Mouse (Mus musculus) CH12.LX (cell line): ENCODE measurements around the gene Rdh11. TPM values are rescaled to one million over a fixed set of nuclear protein-coding genes. Genes with fewer than 3 reads are reported as not detected.

Source experiments
- DNase-seq: peaks from one replicate; pipeline ENCODE4 v3.0.0-alpha.2; 2013; ENCODE audit errors: extremely low read depth
- H3K27ac ChIP-seq: 2 replicates; pipeline ENCODE4 v1.5.1; 2012; ENCODE audit warnings: low read depth, mild to moderate bottlenecking, control low read depth, moderate library complexity; ENCODE audit not compliant: insufficient read depth
- H3K27me3 ChIP-seq: replicated peaks from 2 replicates; pipeline ENCODE3; 2012; ENCODE audit warnings: inconsistent platforms
- H3K36me3 ChIP-seq, 2 experiments: replicated peaks in 1 of 2; 2 replicates each; pipeline versions ENCODE3 to v1.6.1; 2012; ENCODE audit warnings: inconsistent platforms in 1 of 2, low read length in 1 of 2, mild to moderate bottlenecking in 1 of 2, mixed read lengths in 1 of 2, moderate library complexity in 1 of 2; ENCODE audit not compliant: control insufficient read depth in 1 of 2, insufficient read depth in 1 of 2
- H3K4me1 ChIP-seq, 2 experiments: 2 replicates each; pipeline ENCODE4 v1.6.1; 2012; ENCODE audit warnings: inconsistent platforms in 1 of 2, moderate library complexity in 1 of 2; ENCODE audit not compliant: insufficient read depth in 2 of 2, control insufficient read depth in 1 of 2
- H3K4me2 ChIP-seq: 2 replicates; pipeline ENCODE4 v1.6.1; 2012; ENCODE audit warnings: low read depth, mild to moderate bottlenecking, control low read depth; ENCODE audit not compliant: poor library complexity, insufficient read depth, severe bottlenecking
- H3K4me3 ChIP-seq, 3 experiments: fragments of 150-350 bp in 1 of 3; sonication (generic) in 1 of 3; replicated peaks in 1 of 3; 2 replicates each; pipeline versions ENCODE3 to v1.5.1; 2011 to 2012; ENCODE audit warnings: low read depth in 2 of 3, low read length in 2 of 3, mild to moderate bottlenecking in 2 of 3, moderate library complexity in 2 of 3, control low read depth in 1 of 3, improper control_type of control experiment in 1 of 3, inconsistent platforms in 1 of 3, mixed read lengths in 1 of 3; ENCODE audit not compliant: poor library complexity in 1 of 3
- H3K79me2 ChIP-seq: replicated peaks from 2 replicates; pipeline ENCODE4 v1.6.1; 2012; ENCODE audit warnings: mild to moderate bottlenecking, moderate library complexity; ENCODE audit not compliant: control insufficient read depth, poor library complexity, insufficient read depth, severe bottlenecking; ENCODE audit errors: extremely low read depth
- H3K9ac ChIP-seq: 2 replicates; pipeline ENCODE4 v1.6.1; 2012; ENCODE audit warnings: low read depth, mild to moderate bottlenecking, control low read depth, moderate library complexity; ENCODE audit not compliant: insufficient read depth
- H3K9me3 ChIP-seq: replicated peaks from 2 replicates; pipeline ENCODE3; 2012; ENCODE audit warnings: low read length, inconsistent platforms, mixed read lengths
- BHLHE40 ChIP-seq: IDR thresholded peaks from 2 replicates; pipeline ENCODE4 v1.6.1; 2011; ENCODE audit warnings: mild to moderate bottlenecking, low read depth, low read length, improper control_type of control experiment
- CHD1 ChIP-seq: IDR thresholded peaks from 2 replicates; pipeline ENCODE4 v1.6.1; 2012; ENCODE audit warnings: low read depth, low read length, improper control_type of control experiment, inconsistent platforms
- CHD2 ChIP-seq: IDR thresholded peaks from 2 replicates; pipeline ENCODE4 v1.6.1; 2011; ENCODE audit warnings: low read length, improper control_type of control experiment
- E2F4 ChIP-seq: IDR thresholded peaks from 2 replicates; pipeline ENCODE4 v1.6.1; 2011; ENCODE audit warnings: low read depth, low read length, improper control_type of control experiment; ENCODE audit not compliant: insufficient replicate concordance
- ELF1 ChIP-seq: IDR thresholded peaks from 2 replicates; pipeline ENCODE4 v1.6.1; 2014; ENCODE audit warnings: low read depth, mild to moderate bottlenecking, inconsistent platforms, low read length, improper control_type of control experiment
- ETS1 ChIP-seq: conservative IDR thresholded peaks from 2 replicates; pipeline ENCODE4 v1.6.1; 2012; ENCODE audit warnings: low read depth, mild to moderate bottlenecking, inconsistent platforms, low read length, improper control_type of control experiment, moderate library complexity
- HCFC1 ChIP-seq: IDR thresholded peaks from 2 replicates; pipeline ENCODE4 v1.6.1; 2012; ENCODE audit warnings: low read depth, mild to moderate bottlenecking, inconsistent platforms, low read length, improper control_type of control experiment
- IRF4 ChIP-seq: IDR thresholded peaks from 2 replicates; pipeline ENCODE4 v1.6.1; 2014; ENCODE audit warnings: low read depth, mild to moderate bottlenecking, inconsistent platforms, low read length, improper control_type of control experiment
- JUN ChIP-seq: IDR thresholded peaks from 2 replicates; pipeline ENCODE4 v1.6.1; 2011; ENCODE audit warnings: low read depth, mild to moderate bottlenecking, low read length, improper control_type of control experiment, moderate library complexity; ENCODE audit not compliant: insufficient read depth
- JUND ChIP-seq: conservative IDR thresholded peaks from 2 replicates; pipeline ENCODE4 v1.6.1; 2011; ENCODE audit warnings: low read depth, low read length, improper control_type of control experiment
- KAT2A ChIP-seq: IDR thresholded peaks from 2 replicates; pipeline ENCODE4 v1.6.1; 2012; ENCODE audit warnings: low read length, improper control_type of control experiment, inconsistent platforms; ENCODE audit not compliant: insufficient replicate concordance
- MAX ChIP-seq: IDR thresholded peaks from 2 replicates; pipeline ENCODE4 v1.6.1; 2011; ENCODE audit warnings: low read length, improper control_type of control experiment
- MAZ ChIP-seq: IDR thresholded peaks from 2 replicates; pipeline ENCODE4 v1.6.1; 2012; ENCODE audit warnings: low read depth, mild to moderate bottlenecking, inconsistent platforms, low read length, improper control_type of control experiment, moderate library complexity
- MYC ChIP-seq: IDR thresholded peaks from 2 replicates; pipeline ENCODE4 v1.6.1; 2011; ENCODE audit warnings: low read depth, mild to moderate bottlenecking, improper control_type of control experiment, low read length
- NRF1 ChIP-seq: IDR thresholded peaks from 2 replicates; pipeline ENCODE4 v1.6.1; 2014; ENCODE audit warnings: low read depth, mild to moderate bottlenecking, inconsistent platforms, low read length, improper control_type of control experiment, moderate library complexity
- PAX5 ChIP-seq: IDR thresholded peaks from 2 replicates; pipeline ENCODE4 v1.6.1; 2012; ENCODE audit warnings: low read length, inconsistent platforms, mixed read lengths
- POLR2A ChIP-seq: IDR thresholded peaks from 2 replicates; pipeline ENCODE4 v1.6.1; 2011; ENCODE audit warnings: low read depth, mild to moderate bottlenecking, improper control_type of control experiment, low read length
- POLR2AphosphoS2 ChIP-seq: IDR thresholded peaks from 2 replicates; pipeline ENCODE4 v1.6.1; 2011; ENCODE audit warnings: low read depth, low read length, improper control_type of control experiment
- RAD21 ChIP-seq: IDR thresholded peaks from 2 replicates; pipeline ENCODE4 v1.6.1; 2011; ENCODE audit warnings: low read depth, mild to moderate bottlenecking, low read length, improper control_type of control experiment, moderate library complexity
- RCOR1 ChIP-seq: conservative IDR thresholded peaks from 2 replicates; pipeline ENCODE4 v1.6.1; 2012; ENCODE audit warnings: low read depth, mild to moderate bottlenecking, inconsistent platforms, low read length, improper control_type of control experiment
- SIN3A ChIP-seq: IDR thresholded peaks from 2 replicates; pipeline ENCODE4 v1.6.1; 2012; ENCODE audit warnings: low read length, improper control_type of control experiment, inconsistent platforms
- SMC3 ChIP-seq: IDR thresholded peaks from 2 replicates; pipeline ENCODE4 v1.6.1; 2011; ENCODE audit warnings: low read depth, low read length, improper control_type of control experiment
- TCF12 ChIP-seq: IDR thresholded peaks from 2 replicates; pipeline ENCODE4 v1.6.1; 2014; ENCODE audit warnings: low read depth, mild to moderate bottlenecking, inconsistent platforms, low read length, improper control_type of control experiment
- UBTF ChIP-seq: IDR thresholded peaks from 2 replicates; pipeline ENCODE4 v1.6.1; 2012; ENCODE audit warnings: low read depth, mild to moderate bottlenecking, inconsistent platforms, low read length, improper control_type of control experiment, moderate library complexity
- USF1 ChIP-seq: IDR thresholded peaks from 2 replicates; pipeline ENCODE4 v1.6.1; 2014; ENCODE audit warnings: low read depth, mild to moderate bottlenecking, inconsistent platforms, low read length, improper control_type of control experiment
- ZC3H11A ChIP-seq: IDR thresholded peaks from 2 replicates; pipeline ENCODE4 v1.6.1; 2012; ENCODE audit warnings: low read depth, mild to moderate bottlenecking, inconsistent platforms, low read length, improper control_type of control experiment
- ZMIZ1 ChIP-seq: IDR thresholded peaks from 2 replicates; pipeline ENCODE4 v1.6.1; 2012; ENCODE audit warnings: low read depth, mild to moderate bottlenecking, inconsistent platforms, low read length, improper control_type of control experiment
- ZNF384 ChIP-seq: IDR thresholded peaks from 2 replicates; pipeline ENCODE4 v1.6.1; 2012; ENCODE audit warnings: low read depth, low read length, improper control_type of control experiment, inconsistent platforms
- dilution Hi-C: fragments of 300-500 bp; cut with MboI; formaldehyde crosslinking; loops from 2 replicates; pipeline ENCODE4 v1.14.3; 2020; ENCODE audit warnings: low sequenced_read_pairs; ENCODE audit not compliant: extremely low pct_unique_long_range_greater_than_20kb, extremely low pct_ligation_motif_present
- in situ Hi-C: fragments of 300-500 bp; cut with MboI; formaldehyde crosslinking; loops from 3 replicates; pipeline ENCODE4 v1.14.3; 2019; ENCODE audit warnings: low sequenced_read_pairs, low pct_ligation_motif_present, low pct_unique_long_range_greater_than_20kb, mixed read lengths
- polyA plus RNA-seq: library from polyadenylated mRNA; unstranded; fragments of >175 nt; gene quantifications from 2 replicates; pipeline ENCODE4 v1.2.1, GENCODE M21; 2012; ENCODE audit warnings: low read depth; ENCODE audit not compliant: insufficient read length
- total RNA-seq, 2 experiments: library from RNA; depleted of rRNA; stranded (reverse); fragments of 300-350 nt in 1 of 2; fragments of >200 nt in 1 of 2; gene quantifications; 2 replicates each; pipeline ENCODE4 v1.2.3; 2012 to 2014

The Rdh11 gene
- total and polyA plus RNA-seq, 3 experiments, result 46.3 to 121 (median 47.4) TPM

DNA sequence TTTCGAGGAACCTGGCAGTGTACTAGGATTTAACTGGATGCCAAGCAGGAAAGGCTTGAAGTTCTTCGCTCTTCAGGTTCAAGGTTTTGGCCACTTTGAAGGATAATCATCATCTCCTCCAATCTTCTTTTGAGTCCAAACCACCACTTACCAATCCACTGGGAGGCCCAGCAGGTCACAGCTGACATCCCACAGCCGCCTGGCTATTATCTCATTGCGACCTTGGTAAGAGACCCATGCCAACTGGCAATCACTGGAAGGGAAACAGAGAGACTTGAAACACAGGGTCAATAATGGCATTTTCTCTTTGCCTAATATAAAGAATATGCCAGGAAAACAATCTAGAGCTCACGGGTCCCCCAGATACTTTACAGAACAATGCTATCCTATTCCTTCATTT is 16.1 kb downstream of the Rdh11 start:
- H3K27me3 ChIP-seq, result no peaks in the 10 kb centered on the region
- no peak overlapping the region for H3K9ac ChIP-seq
- H3K4me2 ChIP-seq, result no peak overlapping the region
- peaks cover 34 to 68% of the 10 kb centered on the region in 2 experiments for H3K36me3 ChIP-seq
- DNase-seq, result no peak
- no peak overlapping the region for H3K27ac ChIP-seq
- no peaks in the 10 kb centered on the region for H3K9me3 ChIP-seq
- H3K79me2 ChIP-seq, result peaks cover 8% of the 10 kb centered on the region
- TF ChIP-seq PAX5, result no peak
- TF ChIP-seq UBTF, result no peak
- no peak for TF ChIP-seq TCF12
- TF ChIP-seq RAD21, result no peak
- TF ChIP-seq BHLHE40, result no peak
- TF ChIP-seq ETS1, result no peak
- TF ChIP-seq ELF1, result no peak
- no peak for TF ChIP-seq ZMIZ1
- TF ChIP-seq NRF1, result no peak
- no peak for TF ChIP-seq MYC
- TF ChIP-seq HCFC1, result no peak
- TF ChIP-seq SMC3, result no peak
- TF ChIP-seq KAT2A, result no peak
- TF ChIP-seq RCOR1, result no peak
- no peak for TF ChIP-seq SIN3A
- no peak for TF ChIP-seq JUND
- TF ChIP-seq ZC3H11A, result no peak
- H3K4me3 ChIP-seq, result no peak overlapping the region
- peaks cover 0 to 6% of the 10 kb centered on the region in 2 experiments; a peak in 2 of 4 replicates for H3K4me1 ChIP-seq
- in situ Hi-C loops (no loop called here), dilution Hi-C loops (no loop called here)

DNA sequence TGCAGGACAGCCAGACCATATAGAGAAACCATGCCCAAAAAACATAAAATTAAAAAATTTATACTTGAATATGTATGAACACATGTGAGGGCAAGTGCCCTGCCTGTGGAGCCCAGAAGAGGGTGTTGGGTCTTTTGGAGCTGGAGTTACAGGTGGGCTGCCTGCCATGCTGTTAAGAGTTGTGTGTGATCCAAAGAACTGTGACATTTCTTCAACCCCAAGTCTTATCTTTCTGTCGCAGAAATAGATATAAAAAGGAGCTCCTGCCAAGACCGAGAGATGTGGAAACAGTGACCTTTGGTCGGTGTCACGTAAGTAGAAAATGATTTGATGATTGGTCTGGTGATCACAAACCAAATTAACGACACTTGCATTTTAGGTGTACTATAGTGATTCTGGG is 18.4 kb downstream of the Rdh11 start:
- Histone ChIP-seq H3K79me2 (peaks cover 24% of the 10 kb centered on the region), H3K36me3 (peaks cover 25 to 62% of the 10 kb centered on the region in 2 experiments), H3K4me3 (no peak overlapping the region), H3K9me3 (no peaks in the 10 kb centered on the region), H3K27me3 (no peaks in the 10 kb centered on the region)
- in situ Hi-C loops (no loop called here), dilution Hi-C loops (no loop called here)
- DNase-seq, result no peak
- no peak for TF ChIP-seq RAD21
- TF ChIP-seq JUND, result no peak
- no peak for TF ChIP-seq JUN
- no peak for TF ChIP-seq E2F4
- no peak for TF ChIP-seq CHD1
- TF ChIP-seq ZC3H11A, result no peak
- TF ChIP-seq BHLHE40, result no peak
- TF ChIP-seq MYC, result no peak
- TF ChIP-seq CHD2, result no peak
- no peak for TF ChIP-seq POLR2A
- TF ChIP-seq MAZ, result no peak
- no peak for TF ChIP-seq SMC3
- TF ChIP-seq ZNF384, result no peak
- TF ChIP-seq IRF4, result no peak
- no peak for TF ChIP-seq POLR2AphosphoS2
- TF ChIP-seq KAT2A, result no peak
- TF ChIP-seq USF1, result no peak
- TF ChIP-seq MAX, result no peak
- TF ChIP-seq NRF1, result no peak
- TF ChIP-seq ETS1, result no peak
- TF ChIP-seq, all 38 proteins: peak for 0
- H3K27ac ChIP-seq, result no peak overlapping the region
- no peak overlapping the region for H3K4me2 ChIP-seq
- no peak overlapping the region for H3K9ac ChIP-seq
- H3K4me1 ChIP-seq, result peaks cover 0 to 22% of the 10 kb centered on the region in 2 experiments; a peak in 2 of 4 replicates
